Mouse (Mus musculus): ENCODE measurements around the gene Gm20388. TPM values are rescaled to one million over a fixed set of nuclear protein-coding genes. Genes with fewer than 3 reads are reported as not detected.

Gene Gm20388
- polyA plus RNA-seq, 1 experiment: 10.6 TPM

- WGBS: 86% methylated on average over 5 of the region's 5 CpGs
- Histone ChIP-seq H3K4me1 (ENCODE audit: control insufficient read depth, insufficient read depth, low read length) (no peaks in the 10 kb centered on the region), H3K27ac (ENCODE audit: control insufficient read depth, insufficient read depth, low read depth, low read length, poor library complexity) (no peak overlapping the region), H3K4me3 (replicated peaks; ENCODE audit: control insufficient read depth, low read depth, low read length) (no peak overlapping the region)
- TF ChIP-seq POLR2A (IDR thresholded peaks at IDR 0.05; ENCODE audit: borderline replicate concordance, control insufficient read depth, low read depth, low read length) (no peak), CTCF (IDR thresholded peaks at IDR 0.05; ENCODE audit: control insufficient read depth, insufficient read depth, low read length) (no peak)
Measured at GRCm38 (mm10) chr8:120962606-120963380, 1052.2 kb downstream of the Gm20388 start.

GRCm38 (mm10) chr8:120966557-120966956 is 1055.9 kb downstream of the Gm20388 start:
- no peak overlapping the region for H3K27ac ChIP-seq (ENCODE audit: control insufficient read depth, insufficient read depth, low read depth, low read length, poor library complexity)
- no peak overlapping the region for H3K4me3 ChIP-seq (replicated peaks; ENCODE audit: control insufficient read depth, low read depth, low read length)
- H3K4me1 ChIP-seq (ENCODE audit: control insufficient read depth, insufficient read depth, low read length): no peaks in the 10 kb centered on the region
- no peak for TF ChIP-seq POLR2A (IDR thresholded peaks at IDR 0.05; ENCODE audit: borderline replicate concordance, control insufficient read depth, low read depth, low read length)
- WGBS: 48% methylated on average over 3 of the region's 3 CpGs

- no peak overlapping the region for H3K4me3 ChIP-seq (replicated peaks; ENCODE audit: control insufficient read depth, low read depth, low read length)
- no peaks in the 10 kb centered on the region for H3K4me1 ChIP-seq (ENCODE audit: control insufficient read depth, insufficient read depth, low read length)
- 50% methylated on average over 6 of the region's 6 CpGs for WGBS
- no peak overlapping the region for H3K27ac ChIP-seq (ENCODE audit: control insufficient read depth, insufficient read depth, low read depth, low read length, poor library complexity)
- no peak for TF ChIP-seq POLR2A (IDR thresholded peaks at IDR 0.05; ENCODE audit: borderline replicate concordance, control insufficient read depth, low read depth, low read length)
- no peak for TF ChIP-seq CTCF (IDR thresholded peaks at IDR 0.05; ENCODE audit: control insufficient read depth, insufficient read depth, low read length)
Measured at GRCm38 (mm10) chr8:120968308-120968707, 1057.7 kb downstream of the Gm20388 start.

GRCm38 (mm10) chr8:120970346-120970745 is 1059.7 kb downstream of the Gm20388 start:
- TF ChIP-seq POLR2A (IDR thresholded peaks at IDR 0.05; ENCODE audit: borderline replicate concordance, control insufficient read depth, low read depth, low read length): no peak
- peak; percentile 56; the same call in 1 of the 2 replicates for TF ChIP-seq CTCF (IDR thresholded peaks at IDR 0.05; ENCODE audit: control insufficient read depth, insufficient read depth, low read length)
- H3K4me3 ChIP-seq (replicated peaks; ENCODE audit: control insufficient read depth, low read depth, low read length): no peak overlapping the region
- no peak overlapping the region for H3K27ac ChIP-seq (ENCODE audit: control insufficient read depth, insufficient read depth, low read depth, low read length, poor library complexity)
- WGBS: 14% methylated on average over 5 of the region's 5 CpGs
- no peaks in the 10 kb centered on the region for H3K4me1 ChIP-seq (ENCODE audit: control insufficient read depth, insufficient read depth, low read length)

GRCm38 (mm10) chr8:120971691-120972469 is 1061.2 kb downstream of the Gm20388 start:
- Histone ChIP-seq H3K4me3 (replicated peaks; ENCODE audit: control insufficient read depth, low read depth, low read length) (no peak overlapping the region), H3K27ac (ENCODE audit: control insufficient read depth, insufficient read depth, low read depth, low read length, poor library complexity) (no peak overlapping the region), H3K4me1 (ENCODE audit: control insufficient read depth, insufficient read depth, low read length) (no peaks in the 10 kb centered on the region)
- 15% methylated on average over 34 of the region's 34 CpGs for WGBS
- TF ChIP-seq POLR2A (IDR thresholded peaks at IDR 0.05; ENCODE audit: borderline replicate concordance, control insufficient read depth, low read depth, low read length): no peak
- no peak for TF ChIP-seq CTCF (IDR thresholded peaks at IDR 0.05; ENCODE audit: control insufficient read depth, insufficient read depth, low read length)

GRCm38 (mm10) chr8:120973046-120973445 is 1062.4 kb downstream of the Gm20388 start:
- no peaks in the 10 kb centered on the region for H3K4me1 ChIP-seq (ENCODE audit: control insufficient read depth, insufficient read depth, low read length)
- no peak overlapping the region for H3K4me3 ChIP-seq (replicated peaks; ENCODE audit: control insufficient read depth, low read depth, low read length)
- no peak overlapping the region for H3K27ac ChIP-seq (ENCODE audit: control insufficient read depth, insufficient read depth, low read depth, low read length, poor library complexity)
- 33% methylated on average over 7 of the region's 7 CpGs for WGBS
- no peak for TF ChIP-seq POLR2A (IDR thresholded peaks at IDR 0.05; ENCODE audit: borderline replicate concordance, control insufficient read depth, low read depth, low read length)
- no peak for TF ChIP-seq CTCF (IDR thresholded peaks at IDR 0.05; ENCODE audit: control insufficient read depth, insufficient read depth, low read length)

GRCm38 (mm10) chr8:120977131-120977530 is 1066.5 kb downstream of the Gm20388 start:
- 2% methylated on average over 13 of the region's 13 CpGs for WGBS
- no peak for TF ChIP-seq POLR2A (IDR thresholded peaks at IDR 0.05; ENCODE audit: borderline replicate concordance, control insufficient read depth, low read depth, low read length)
- TF ChIP-seq CTCF (IDR thresholded peaks at IDR 0.05; ENCODE audit: control insufficient read depth, insufficient read depth, low read length): no peak
- Histone ChIP-seq H3K4me1 (ENCODE audit: control insufficient read depth, insufficient read depth, low read length) (no peaks in the 10 kb centered on the region), H3K4me3 (replicated peaks; ENCODE audit: control insufficient read depth, low read depth, low read length) (no peak overlapping the region), H3K27ac (ENCODE audit: control insufficient read depth, insufficient read depth, low read depth, low read length, poor library complexity) (no peak overlapping the region)

GRCm38 (mm10) chr8:120979210-120979609 is 1068.6 kb downstream of the Gm20388 start:
- no peak for TF ChIP-seq POLR2A (IDR thresholded peaks at IDR 0.05; ENCODE audit: borderline replicate concordance, control insufficient read depth, low read depth, low read length)
- no peak for TF ChIP-seq CTCF (IDR thresholded peaks at IDR 0.05; ENCODE audit: control insufficient read depth, insufficient read depth, low read length)
- Histone ChIP-seq H3K4me1 (ENCODE audit: control insufficient read depth, insufficient read depth, low read length) (no peaks in the 10 kb centered on the region), H3K4me3 (replicated peaks; ENCODE audit: control insufficient read depth, low read depth, low read length) (no peak overlapping the region), H3K27ac (ENCODE audit: control insufficient read depth, insufficient read depth, low read depth, low read length, poor library complexity) (no peak overlapping the region)
- 65% methylated on average over 9 of the region's 9 CpGs for WGBS

Data from bone marrow, adult 2 months (tissue).